Mouse (Mus musculus) WW6 (cell line): Measurements from ENCODE around the gene Clcn7.

Experiments
- DNase-seq: peaks from one replicate; pipeline ENCODE4 v3.0.0-alpha.2; 2013; ENCODE audit warnings: low read depth, low spot score

Gene Clcn7

DNA sequence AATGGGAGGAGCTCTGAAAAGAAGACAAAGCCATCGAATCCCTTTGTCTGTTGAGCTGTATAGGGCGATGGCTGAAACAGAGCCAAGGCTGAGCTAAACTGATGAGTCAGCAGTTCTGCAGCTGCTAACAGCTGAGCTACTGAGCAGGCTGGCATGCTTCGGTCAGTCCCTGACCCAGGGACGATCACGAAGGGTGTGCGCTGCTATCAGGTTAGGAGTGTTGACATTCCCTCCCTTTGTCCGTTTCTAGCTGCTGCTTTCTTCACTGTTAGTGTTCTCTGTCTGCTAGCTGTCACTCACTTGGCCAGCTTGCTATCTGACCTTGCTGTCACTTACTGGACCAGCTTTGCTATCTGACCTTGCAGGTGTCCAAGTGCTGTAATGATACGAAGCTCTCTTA is 6.1 kb upstream of the Clcn7 start:
- no peak for DNase-seq

DNA sequence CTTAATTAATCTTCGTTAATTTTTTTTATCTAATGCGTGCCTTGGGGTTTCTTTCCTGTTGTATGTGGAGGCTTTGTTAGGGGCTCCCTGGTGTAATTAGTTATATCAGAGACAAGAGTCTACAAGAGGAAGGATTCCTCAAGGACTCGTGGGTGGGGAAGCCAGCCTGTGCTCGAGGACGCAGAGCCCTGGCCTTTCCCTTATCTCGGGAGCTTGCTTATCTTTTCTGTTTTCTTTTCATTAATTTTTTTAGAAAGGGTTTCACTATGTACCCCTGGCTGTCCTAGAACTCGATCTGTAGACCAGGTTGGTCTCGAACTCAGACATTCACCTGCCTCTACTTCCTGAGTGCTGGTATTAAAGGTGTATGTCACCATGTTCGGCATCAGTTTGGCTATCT is 5.5 kb upstream of the Clcn7 start:
- no peak for DNase-seq

DNA sequence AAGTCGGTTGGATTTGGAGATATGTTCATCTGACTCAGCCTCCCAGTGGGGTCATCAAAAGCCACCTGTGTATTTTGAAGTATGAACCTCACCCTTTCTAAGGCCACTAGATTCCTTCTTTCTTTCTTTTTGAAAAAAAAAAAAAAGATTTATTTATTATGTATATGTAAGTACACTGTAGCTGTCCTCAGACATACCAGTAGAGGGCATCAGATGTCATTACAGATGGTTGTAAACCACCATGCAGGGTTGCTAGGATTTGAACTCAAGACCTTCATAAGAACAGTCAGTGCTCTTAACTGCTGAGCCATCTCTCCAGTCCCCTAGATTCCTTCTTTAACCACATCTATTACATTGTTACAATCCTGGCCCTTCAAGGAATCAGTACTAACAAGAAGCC is 3.1 kb upstream of the Clcn7 start:
- no peak for DNase-seq

DNA sequence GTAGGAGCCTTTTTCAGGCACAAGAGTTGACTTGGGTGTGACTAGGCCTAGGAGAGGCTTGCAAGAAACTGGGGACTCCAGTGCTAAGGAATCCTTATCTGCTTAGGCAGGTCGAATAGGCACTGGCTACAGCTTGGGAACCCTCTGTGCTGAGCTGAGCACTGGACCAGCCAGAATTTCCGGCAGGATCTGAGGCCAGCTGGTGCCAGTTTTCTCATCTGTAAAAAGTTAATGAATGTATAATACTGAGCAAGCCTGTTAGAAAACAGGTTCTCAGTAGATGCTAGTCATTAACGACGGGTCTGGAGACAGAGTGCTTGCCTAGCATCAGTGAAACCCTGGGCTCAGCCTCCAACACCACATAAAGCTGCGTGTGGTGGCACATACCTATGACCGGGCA is 2.4 kb downstream of the Clcn7 start:
- no peak for DNase-seq

- no peak for DNase-seq
These were observed 5.6 kb downstream of the Clcn7 start for GRCm38 (mm10) chr17:25138803-25139202.

- no peak for DNase-seq
These were observed 6.8 kb downstream of the Clcn7 start for GRCm38 (mm10) chr17:25139960-25140359.

GRCm38 (mm10) chr17:25162161-25162560 is 29.0 kb downstream of the Clcn7 start, which contains the start of gene Ccdc154:
Gene Ccdc154, plus strand, starts transcription at chr17:25162461.
- no peak for DNase-seq

- no peak for DNase-seq
These were observed 30.2 kb downstream of the Clcn7 start for GRCm38 (mm10) chr17:25163387-25163786.

DNA sequence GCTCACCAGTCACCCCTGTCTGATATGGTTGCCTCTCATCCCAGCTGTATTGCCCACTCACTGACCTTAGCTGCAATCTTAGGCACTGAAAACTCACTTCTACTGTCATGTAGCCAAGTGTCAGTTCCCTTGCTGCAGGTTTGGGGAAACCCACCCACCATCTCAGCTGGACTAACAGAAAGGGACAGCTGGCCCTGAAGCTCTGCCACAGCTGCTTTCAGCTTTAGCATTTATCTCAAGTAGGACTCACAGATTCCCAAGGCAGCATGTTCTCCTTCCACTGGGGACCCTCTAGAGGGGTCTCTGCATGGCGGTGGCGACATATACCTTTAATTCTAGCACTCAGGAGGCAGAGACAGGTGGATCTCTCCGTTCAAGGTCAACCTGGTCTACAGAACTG is 31.6 kb downstream of the Clcn7 start:
- DNase-seq = no peak

DNA sequence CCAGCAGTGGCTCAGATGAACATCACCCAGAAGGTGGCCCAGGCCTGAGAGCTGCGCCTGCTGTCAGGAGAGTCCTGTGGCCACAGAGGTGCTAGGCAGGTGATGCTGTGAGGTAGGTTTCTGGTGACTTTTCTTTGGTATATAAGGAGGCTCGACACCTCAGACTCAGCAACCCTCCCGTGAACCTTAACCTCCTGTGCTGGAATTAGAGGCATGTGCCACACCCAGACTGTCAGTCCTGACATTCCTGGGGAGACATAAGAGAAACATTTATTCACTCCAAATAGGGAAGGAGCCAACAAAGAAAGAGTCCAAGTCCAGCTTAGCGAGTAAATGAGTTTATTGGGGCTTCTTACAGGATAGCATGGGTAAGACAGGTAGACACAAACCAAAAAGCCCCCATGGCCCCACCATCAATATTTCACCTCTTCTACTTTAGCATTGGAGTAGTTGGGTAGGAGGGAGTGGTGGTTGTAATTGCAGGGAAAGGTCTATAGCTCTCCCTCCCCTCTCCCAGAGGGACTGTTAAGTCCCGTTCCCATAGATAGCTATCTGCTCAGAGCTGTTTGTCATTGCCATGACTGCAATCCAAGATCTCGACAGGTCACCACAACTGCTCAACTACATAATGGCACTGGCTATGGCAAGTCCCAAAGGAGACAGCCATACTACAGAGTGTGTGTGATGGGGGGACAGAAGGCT is 32.9 kb downstream of the Clcn7 start:
- DNase-seq = no peak

- no peak for DNase-seq
These were observed 36.5 kb downstream of the Clcn7 start for GRCm38 (mm10) chr17:25169706-25170105.

DNA sequence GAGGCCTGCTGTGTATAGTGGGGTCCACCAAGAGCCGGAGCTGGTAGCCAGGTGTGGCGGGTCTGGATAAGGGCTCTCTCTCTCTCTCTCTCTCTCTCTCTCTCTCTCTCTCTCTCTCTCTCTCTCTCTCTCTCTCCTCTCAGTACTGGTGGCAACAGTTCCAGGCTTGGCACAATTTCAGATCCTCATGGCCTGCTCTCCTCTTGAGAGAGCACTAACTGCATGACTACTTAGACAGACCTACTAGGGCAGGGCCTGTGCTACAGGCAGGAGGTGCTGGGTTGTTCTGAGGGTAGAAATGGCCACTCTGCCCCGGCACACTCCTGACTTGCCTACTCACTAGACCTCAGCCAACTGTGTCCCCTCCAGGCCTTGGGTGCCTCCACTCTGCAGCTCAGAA is 39.4 kb downstream of the Clcn7 start:
- DNase-seq = no peak

- no peak for DNase-seq
These were observed 42.2 kb downstream of the Clcn7 start, which contains the start of gene Gm38655 for GRCm38 (mm10) chr17:25175411-25175810. Gene Gm38655, minus strand, starts transcription at chr17:25175471.

DNA sequence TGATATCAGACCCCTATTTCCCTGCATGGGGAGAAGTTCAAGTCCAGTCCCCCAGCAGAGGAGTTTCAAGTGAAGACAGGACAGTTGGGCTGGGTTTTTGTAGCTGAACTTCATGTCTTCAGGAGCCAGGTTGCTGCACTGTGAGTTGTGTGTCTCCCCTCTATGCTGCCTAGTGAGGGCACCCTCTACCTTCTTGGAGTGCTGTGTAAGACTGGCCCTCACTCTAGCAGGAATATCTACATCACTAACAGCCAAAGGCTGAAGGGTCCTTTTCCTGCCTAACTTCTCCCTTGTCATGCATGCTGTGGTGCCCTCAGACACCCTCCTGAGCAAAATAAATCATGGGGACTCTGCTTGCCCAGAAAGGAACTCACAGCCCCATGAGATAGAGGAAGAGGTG is 50.0 kb downstream of the Clcn7 start:
- no peak for DNase-seq

DNA sequence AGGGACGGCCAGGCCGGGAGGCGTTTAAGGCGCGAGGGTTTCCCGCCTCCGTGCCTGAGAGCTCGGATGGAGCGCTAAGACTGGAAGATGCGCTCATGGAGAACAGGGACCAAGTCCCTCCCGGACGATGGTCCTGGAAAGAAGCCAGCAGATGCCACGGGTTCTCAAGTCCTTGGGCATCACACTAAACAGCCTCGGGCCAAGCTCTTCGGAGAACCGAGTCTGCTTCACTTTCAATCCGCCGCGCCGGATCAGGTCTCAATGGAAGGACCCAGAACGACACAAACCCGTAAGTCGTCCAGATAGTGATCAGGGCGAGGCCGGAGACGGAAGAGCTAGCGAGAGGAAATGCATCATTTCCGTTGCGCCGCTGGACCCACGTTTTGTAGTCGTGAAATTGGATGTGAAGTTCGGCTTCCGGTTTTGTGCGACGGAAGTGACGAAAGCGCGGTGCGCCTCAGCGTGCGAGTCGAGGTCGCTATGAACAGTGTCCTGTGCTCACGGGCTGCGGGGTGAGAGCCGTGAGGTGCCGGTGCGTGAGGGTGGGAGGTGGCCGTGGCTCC is 51.0 kb downstream of the Clcn7 start, which contains the start of gene BC003965:
Gene BC003965, plus strand, starts transcription at position 426 of the 563 bp plus-strand sequence.
- DNase-seq = peak; percentile 95

DNA sequence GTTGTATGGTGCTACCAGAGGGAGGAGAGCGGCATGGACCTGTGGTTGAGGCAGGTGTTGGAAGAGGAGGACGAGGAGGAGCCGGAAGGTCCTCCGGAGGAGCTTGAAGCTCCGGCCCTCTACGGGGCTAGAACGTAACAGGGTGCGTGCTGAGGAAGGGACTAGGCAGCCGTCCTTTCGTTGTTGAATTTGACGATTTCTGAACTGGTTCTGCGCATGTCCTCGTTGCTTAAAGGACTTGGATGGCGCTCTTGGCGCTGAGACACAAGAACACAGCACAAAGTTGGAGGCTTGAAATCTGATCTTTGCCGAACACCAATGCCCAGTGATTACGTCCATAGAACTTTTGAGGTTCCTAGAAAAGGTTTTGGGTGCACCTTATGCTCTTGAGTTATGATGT is 51.8 kb downstream of the Clcn7 start:
- DNase-seq = no peak

DNA sequence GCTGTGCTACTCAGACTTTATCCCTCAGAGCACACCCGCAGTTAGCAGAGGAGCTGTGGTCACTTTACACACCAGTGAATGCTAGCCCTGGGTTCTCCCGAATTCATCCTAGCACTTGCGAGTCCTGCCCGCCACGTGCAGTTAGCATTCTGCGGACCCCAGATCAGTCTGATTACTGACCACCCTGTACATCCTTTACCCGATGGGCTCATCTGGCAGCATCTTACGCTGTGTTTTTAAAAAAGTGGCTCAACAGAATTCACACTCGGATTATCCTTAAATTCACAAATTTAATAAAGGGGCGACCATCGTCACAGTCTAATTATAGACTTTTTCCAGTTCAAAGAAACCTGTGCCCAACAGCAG is 54.6 kb downstream of the Clcn7 start:
- DNase-seq = no peak

DNA sequence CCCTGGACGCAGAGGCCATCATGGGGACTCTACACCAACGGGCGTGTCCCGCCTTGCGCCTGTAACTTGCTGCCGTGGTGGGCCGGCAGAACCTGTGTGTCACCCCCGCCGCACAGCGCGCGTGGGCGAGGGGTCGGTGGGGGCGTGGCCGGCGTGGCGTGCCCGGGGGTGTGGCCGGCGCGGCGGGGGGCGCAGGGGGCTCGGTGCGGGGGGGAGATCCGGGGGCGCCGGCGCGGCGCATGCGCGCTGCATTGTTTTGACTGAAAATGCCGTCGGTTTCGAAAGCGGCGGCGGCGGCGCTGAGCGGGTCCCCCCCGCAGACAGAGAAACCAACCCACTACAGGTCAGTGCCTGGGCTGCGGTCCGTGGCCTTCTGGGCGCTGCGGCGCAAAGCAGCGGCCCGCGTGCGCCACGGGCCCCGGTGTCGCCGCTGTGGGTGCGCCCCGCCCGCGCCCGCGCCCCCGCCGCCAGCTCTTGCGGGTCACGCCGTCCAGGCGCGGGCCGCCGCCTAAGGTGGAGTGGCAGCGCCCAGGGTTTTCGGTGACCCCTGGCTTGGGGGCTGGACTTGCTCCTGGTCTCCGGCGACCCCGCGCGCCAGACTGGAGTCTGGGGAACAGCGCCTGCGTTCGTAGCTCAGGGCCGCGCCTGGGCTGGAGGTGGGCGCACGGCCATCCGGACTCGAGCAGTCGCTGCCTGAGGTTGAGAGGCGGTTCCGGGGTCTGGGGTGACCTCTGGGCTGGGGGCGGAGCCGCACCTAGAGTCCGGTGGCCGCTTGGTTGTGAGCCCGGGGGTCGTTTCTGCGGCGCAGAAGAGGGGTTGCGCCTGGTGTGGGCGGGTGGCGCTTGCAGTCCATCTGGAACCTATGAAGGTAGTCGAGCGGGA is 55.2 kb downstream of the Clcn7 start, which contains the start of gene Unkl:
Gene Unkl, plus strand, starts transcription at position 248 of the 882 bp plus-strand sequence.
- DNase-seq = no peak

DNA sequence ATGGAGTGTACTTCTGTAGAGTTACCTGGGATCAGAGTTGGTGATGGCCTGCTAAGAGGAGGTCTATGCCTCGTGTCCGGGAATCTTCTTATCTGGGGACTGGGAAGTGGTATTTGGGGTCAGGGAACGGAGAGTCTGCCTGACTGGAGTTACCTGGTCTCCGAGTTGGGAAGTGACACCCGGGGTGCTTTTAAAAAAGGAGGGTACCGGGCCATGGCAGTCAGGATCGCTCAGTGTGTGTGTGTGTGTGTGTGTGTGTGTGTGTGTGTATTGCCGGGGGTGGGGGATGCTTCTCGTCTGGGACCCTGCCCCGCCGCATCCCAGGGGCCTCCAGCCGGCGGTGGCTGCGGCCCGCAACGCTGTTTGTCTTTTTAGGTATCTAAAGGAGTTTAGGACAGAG is 55.9 kb downstream of the Clcn7 start:
- DNase-seq = no peak

DNA sequence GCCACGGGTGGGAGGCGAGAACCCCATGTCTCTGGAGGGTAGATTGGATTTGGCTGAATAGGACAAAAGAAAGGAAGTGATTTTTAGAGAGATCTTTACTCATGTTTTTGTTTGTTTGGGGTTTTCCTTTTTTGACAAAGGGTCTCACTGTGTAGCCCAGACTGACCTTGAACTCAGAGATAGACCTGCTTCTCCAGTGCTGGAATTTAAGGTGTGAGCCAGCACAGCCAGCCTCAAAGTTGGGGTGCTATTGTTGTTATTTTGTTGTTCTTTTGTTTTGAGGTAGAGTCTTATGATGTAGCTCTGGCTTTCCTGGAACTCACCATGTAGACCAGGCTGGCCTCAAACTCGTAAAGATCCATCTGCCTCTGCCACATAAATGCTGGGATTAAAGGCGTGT is 69.2 kb downstream of the Clcn7 start:
- DNase-seq = no peak

- DNase-seq = no peak
These were observed 76.8 kb downstream of the Clcn7 start for GRCm38 (mm10) chr17:25210006-25210405.

- no peak for DNase-seq
These were observed 77.7 kb downstream of the Clcn7 start for GRCm38 (mm10) chr17:25210680-25211466.
